Mouse (Mus musculus): Measurements from ENCODE around the gene Kcnn1. TPM values are rescaled to one million over a fixed set of nuclear protein-coding genes. Genes with fewer than 3 reads are reported as not detected.

Kcnn1 gene
- polyA plus RNA-seq, 1 experiment: 3.2 TPM

- H3K79me3 ChIP-seq (ENCODE audit: low read depth): peaks cover 2% of the 10 kb centered on the region
- no peak for TF ChIP-seq MAX (IDR thresholded peaks at IDR 0.05)
- TF ChIP-seq USF1 (IDR thresholded peaks at IDR 0.05; ENCODE audit: low read depth): no peak
- TF ChIP-seq CEBPB (IDR thresholded peaks at IDR 0.05; ENCODE audit: low read depth): no peak
- no peak for TF ChIP-seq FOSL1 (IDR thresholded peaks at IDR 0.05; ENCODE audit: insufficient read depth, low read length, poor library complexity, severe bottlenecking)
- TF ChIP-seq MYOG (IDR thresholded peaks at IDR 0.05; ENCODE audit: control insufficient read depth, extremely low read depth, insufficient read length): no peak
- TF ChIP-seq CTCF (IDR thresholded peaks at IDR 0.05; ENCODE audit: control insufficient read depth, insufficient read depth, insufficient read length): no peak
- no peak for TF ChIP-seq MYOD1 (IDR thresholded peaks at IDR 0.05; ENCODE audit: control insufficient read depth, insufficient read length, low read depth)
- H3K36me3 ChIP-seq (ENCODE audit: control insufficient read depth, insufficient read depth): no peaks in the 10 kb centered on the region
- H3K4me3 ChIP-seq (ENCODE audit: insufficient read depth, poor library complexity, severe bottlenecking): no peak overlapping the region
- no peaks in the 10 kb centered on the region for H3K79me2 ChIP-seq (ENCODE audit: control insufficient read depth, insufficient read depth)
- H3ac ChIP-seq (ENCODE audit: control insufficient read depth, insufficient read length, low read depth): no peak overlapping the region
- H3K27me3 ChIP-seq (ENCODE audit: control insufficient read depth, insufficient read depth, insufficient read length): no peaks in the 10 kb centered on the region
Observed at GRCm38 (mm10) chr8:70834071-70834470, 29.0 kb downstream of the Kcnn1 start.

DNA sequence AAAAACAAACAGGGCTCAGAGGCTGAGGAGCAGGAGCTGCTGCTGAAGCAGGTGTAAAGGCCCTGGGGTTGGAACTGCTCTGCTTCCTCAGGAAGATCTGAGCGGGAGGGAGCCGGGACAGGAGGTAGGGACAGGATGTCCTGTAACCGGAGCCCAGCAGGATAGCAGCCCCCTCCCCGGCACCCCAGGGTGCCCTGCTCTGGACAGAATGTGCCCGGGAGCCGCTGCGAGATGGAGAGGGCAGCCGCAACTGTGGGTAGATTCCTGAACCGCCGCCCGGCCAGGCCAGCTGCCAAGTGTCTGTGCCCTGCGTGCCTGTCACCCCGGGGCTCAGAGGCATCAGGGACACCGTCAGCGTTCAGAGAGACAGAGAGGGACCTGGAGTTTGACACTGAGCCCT, 29.5 kb downstream of the Kcnn1 start:
- no peaks in the 10 kb centered on the region for H3K27me3 ChIP-seq (ENCODE audit: control insufficient read depth, insufficient read depth, insufficient read length)
- TF ChIP-seq USF1 (IDR thresholded peaks at IDR 0.05; ENCODE audit: low read depth): no peak
- no peak for TF ChIP-seq CTCF (IDR thresholded peaks at IDR 0.05; ENCODE audit: control insufficient read depth, insufficient read depth, insufficient read length)
- TF ChIP-seq MYOG (IDR thresholded peaks at IDR 0.05; ENCODE audit: control insufficient read depth, extremely low read depth, insufficient read length): no peak
- TF ChIP-seq CEBPB (IDR thresholded peaks at IDR 0.05; ENCODE audit: low read depth): no peak
- TF ChIP-seq MYOD1 (IDR thresholded peaks at IDR 0.05; ENCODE audit: control insufficient read depth, insufficient read length, low read depth): no peak
- no peak for TF ChIP-seq MAX (IDR thresholded peaks at IDR 0.05)
- TF ChIP-seq FOSL1 (IDR thresholded peaks at IDR 0.05; ENCODE audit: insufficient read depth, low read length, poor library complexity, severe bottlenecking): no peak
- H3K4me3 ChIP-seq (ENCODE audit: insufficient read depth, poor library complexity, severe bottlenecking): no peak overlapping the region
- no peak overlapping the region for H3ac ChIP-seq (ENCODE audit: control insufficient read depth, insufficient read length, low read depth)
- no peaks in the 10 kb centered on the region for H3K79me2 ChIP-seq (ENCODE audit: control insufficient read depth, insufficient read depth)
- H3K36me3 ChIP-seq (ENCODE audit: control insufficient read depth, insufficient read depth): no peaks in the 10 kb centered on the region
- peaks cover 2% of the 10 kb centered on the region for H3K79me3 ChIP-seq (ENCODE audit: low read depth)

GRCm38 (mm10) chr8:70833018-70833482, 30.0 kb downstream of the Kcnn1 start:
- Histone ChIP-seq H3K79me3 (ENCODE audit: low read depth) (no peaks in the 10 kb centered on the region), H3K4me3 (ENCODE audit: insufficient read depth, poor library complexity, severe bottlenecking) (no peak overlapping the region), H3K79me2 (ENCODE audit: control insufficient read depth, insufficient read depth) (no peaks in the 10 kb centered on the region), H3K36me3 (ENCODE audit: control insufficient read depth, insufficient read depth) (no peaks in the 10 kb centered on the region), H3ac (ENCODE audit: control insufficient read depth, insufficient read length, low read depth) (no peak overlapping the region), H3K27me3 (ENCODE audit: control insufficient read depth, insufficient read depth, insufficient read length) (no peaks in the 10 kb centered on the region)
- TF ChIP-seq CTCF (IDR thresholded peaks at IDR 0.05; ENCODE audit: control insufficient read depth, insufficient read depth, insufficient read length) (no peak), MYOG (IDR thresholded peaks at IDR 0.05; ENCODE audit: control insufficient read depth, extremely low read depth, insufficient read length) (no peak), MAX (IDR thresholded peaks at IDR 0.05) (no peak)

DNA sequence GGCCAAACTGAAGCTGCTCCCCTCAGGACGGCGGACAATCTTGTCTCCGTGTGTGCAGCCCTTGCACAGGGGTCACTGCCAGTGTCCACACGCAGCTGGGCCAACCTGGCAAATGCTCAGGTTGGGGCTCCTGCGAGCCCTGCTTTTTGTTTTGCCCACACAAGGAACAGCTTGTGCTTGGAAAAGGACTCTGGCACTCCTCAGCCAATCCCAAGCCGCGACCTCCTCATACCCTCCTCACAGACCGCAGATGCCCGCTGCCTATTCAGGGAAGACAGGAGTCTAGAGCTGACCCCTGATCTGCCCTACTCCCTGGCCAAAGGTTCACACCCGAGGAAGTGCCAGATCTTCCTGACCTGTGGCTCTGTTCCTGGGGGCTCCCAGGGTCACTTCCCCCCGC, 30.7 kb downstream of the Kcnn1 start:
- Histone ChIP-seq H3ac (ENCODE audit: control insufficient read depth, insufficient read length, low read depth) (no peak overlapping the region), H3K79me3 (ENCODE audit: low read depth) (no peaks in the 10 kb centered on the region), H3K36me3 (ENCODE audit: control insufficient read depth, insufficient read depth) (no peaks in the 10 kb centered on the region), H3K79me2 (ENCODE audit: control insufficient read depth, insufficient read depth) (no peaks in the 10 kb centered on the region), H3K4me3 (ENCODE audit: insufficient read depth, poor library complexity, severe bottlenecking) (no peak overlapping the region), H3K27me3 (ENCODE audit: control insufficient read depth, insufficient read depth, insufficient read length) (no peaks in the 10 kb centered on the region)
- TF ChIP-seq CTCF (IDR thresholded peaks at IDR 0.05; ENCODE audit: control insufficient read depth, insufficient read depth, insufficient read length): no peak
- no peak for TF ChIP-seq MAX (IDR thresholded peaks at IDR 0.05)
- no peak for TF ChIP-seq MYOG (IDR thresholded peaks at IDR 0.05; ENCODE audit: control insufficient read depth, extremely low read depth, insufficient read length)
- no peak for TF ChIP-seq FOSL1 (IDR thresholded peaks at IDR 0.05; ENCODE audit: insufficient read depth, low read length, poor library complexity, severe bottlenecking)
- no peak for TF ChIP-seq USF1 (IDR thresholded peaks at IDR 0.05; ENCODE audit: low read depth)
- TF ChIP-seq CEBPB (IDR thresholded peaks at IDR 0.05; ENCODE audit: low read depth): no peak
- TF ChIP-seq MYOD1 (IDR thresholded peaks at IDR 0.05; ENCODE audit: control insufficient read depth, insufficient read length, low read depth): no peak

DNA sequence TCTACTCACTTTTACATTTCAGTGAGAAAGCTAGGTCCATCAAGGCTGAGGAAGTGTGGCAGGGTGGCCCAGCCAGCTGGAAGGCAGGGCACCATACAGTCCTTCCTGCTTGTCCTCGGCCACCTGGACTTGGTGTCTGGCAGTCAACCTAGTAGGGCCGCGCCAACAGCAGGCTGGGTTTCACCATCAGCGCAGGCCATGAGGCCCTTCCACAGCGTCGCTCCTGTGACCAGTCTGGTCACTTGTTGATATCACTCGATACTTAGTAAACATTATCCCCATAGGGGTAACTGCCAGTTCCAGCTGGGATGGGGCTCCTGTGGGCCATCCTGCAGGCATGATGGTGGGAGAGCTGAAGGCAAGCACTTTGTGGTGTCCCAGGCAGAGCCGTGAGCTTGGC, 31.5 kb downstream of the Kcnn1 start:
- H3K79me2 ChIP-seq (ENCODE audit: control insufficient read depth, insufficient read depth): no peaks in the 10 kb centered on the region
- H3K4me3 ChIP-seq (ENCODE audit: insufficient read depth, poor library complexity, severe bottlenecking): no peak overlapping the region
- H3ac ChIP-seq (ENCODE audit: control insufficient read depth, insufficient read length, low read depth): no peak overlapping the region
- no peaks in the 10 kb centered on the region for H3K27me3 ChIP-seq (ENCODE audit: control insufficient read depth, insufficient read depth, insufficient read length)
- no peaks in the 10 kb centered on the region for H3K79me3 ChIP-seq (ENCODE audit: low read depth)
- no peaks in the 10 kb centered on the region for H3K36me3 ChIP-seq (ENCODE audit: control insufficient read depth, insufficient read depth)
- no peak for TF ChIP-seq CTCF (IDR thresholded peaks at IDR 0.05; ENCODE audit: control insufficient read depth, insufficient read depth, insufficient read length)
- TF ChIP-seq USF1 (IDR thresholded peaks at IDR 0.05; ENCODE audit: low read depth): no peak
- no peak for TF ChIP-seq CEBPB (IDR thresholded peaks at IDR 0.05; ENCODE audit: low read depth)
- TF ChIP-seq MAX (IDR thresholded peaks at IDR 0.05): no peak
- TF ChIP-seq MYOD1 (IDR thresholded peaks at IDR 0.05; ENCODE audit: control insufficient read depth, insufficient read length, low read depth): no peak
- no peak for TF ChIP-seq MYOG (IDR thresholded peaks at IDR 0.05; ENCODE audit: control insufficient read depth, extremely low read depth, insufficient read length)

GRCm38 (mm10) chr8:70827796-70828195, 35.3 kb downstream of the Kcnn1 start:
- Histone ChIP-seq H3ac (ENCODE audit: control insufficient read depth, insufficient read length, low read depth) (no peak overlapping the region), H3K36me3 (ENCODE audit: control insufficient read depth, insufficient read depth) (no peaks in the 10 kb centered on the region)

More at GRCm38 (mm10) chr8:70827796-70828195, 35.3 kb downstream of the Kcnn1 start:
- Histone ChIP-seq H3K27me3 (ENCODE audit: control insufficient read depth, insufficient read depth, insufficient read length) (no peaks in the 10 kb centered on the region), H3K4me3 (ENCODE audit: insufficient read depth, poor library complexity, severe bottlenecking) (no peak overlapping the region), H3K79me2 (ENCODE audit: control insufficient read depth, insufficient read depth) (no peaks in the 10 kb centered on the region), H3K79me3 (ENCODE audit: low read depth) (no peaks in the 10 kb centered on the region)
- no peak for TF ChIP-seq CEBPB (IDR thresholded peaks at IDR 0.05; ENCODE audit: low read depth)
- TF ChIP-seq FOSL1 (IDR thresholded peaks at IDR 0.05; ENCODE audit: insufficient read depth, low read length, poor library complexity, severe bottlenecking): no peak
- TF ChIP-seq CTCF (IDR thresholded peaks at IDR 0.05; ENCODE audit: control insufficient read depth, insufficient read depth, insufficient read length): no peak
- no peak for TF ChIP-seq USF1 (IDR thresholded peaks at IDR 0.05; ENCODE audit: low read depth)
- no peak for TF ChIP-seq MAX (IDR thresholded peaks at IDR 0.05)
- no peak for TF ChIP-seq MYOD1 (IDR thresholded peaks at IDR 0.05; ENCODE audit: control insufficient read depth, insufficient read length, low read depth)
- no peak for TF ChIP-seq MYOG (IDR thresholded peaks at IDR 0.05; ENCODE audit: control insufficient read depth, extremely low read depth, insufficient read length)
